Mouse (Mus musculus) C2C12 (cell line): ENCODE results near the gene Serpine2.

Experiments
- CEBPB ChIP-seq: IDR thresholded peaks from one replicate; pipeline ENCODE4 v1.6.1; 2011; ENCODE audit warnings: low read depth, mild to moderate bottlenecking, control low read depth, moderate library complexity
- CTCF ChIP-seq: IDR thresholded peaks from one replicate; pipeline ENCODE4 v1.5.1; 2011; ENCODE audit not compliant: control insufficient read depth, insufficient read depth, insufficient read length
- FOSL1 ChIP-seq: IDR thresholded peaks from one replicate; pipeline ENCODE4 v1.8.0; 2011; ENCODE audit warnings: mild to moderate bottlenecking, low read length; ENCODE audit not compliant: poor library complexity, insufficient read depth, severe bottlenecking
- MAX ChIP-seq: IDR thresholded peaks from one replicate; pipeline ENCODE4 v1.6.1; 2011; ENCODE audit warnings: mild to moderate bottlenecking, control low read depth
- MYOD1 ChIP-seq: IDR thresholded peaks from one replicate; pipeline ENCODE4 v1.6.1; 2011; ENCODE audit warnings: low read depth; ENCODE audit not compliant: control insufficient read depth, insufficient read length
- MYOG ChIP-seq: IDR thresholded peaks from one replicate; pipeline ENCODE4 v1.6.1; 2011; ENCODE audit not compliant: control insufficient read depth, insufficient read length; ENCODE audit errors: extremely low read depth
- USF1 ChIP-seq: IDR thresholded peaks from one replicate; pipeline ENCODE4 v1.6.1; 2011; ENCODE audit warnings: low read depth, mild to moderate bottlenecking, control low read depth, moderate library complexity

DNA sequence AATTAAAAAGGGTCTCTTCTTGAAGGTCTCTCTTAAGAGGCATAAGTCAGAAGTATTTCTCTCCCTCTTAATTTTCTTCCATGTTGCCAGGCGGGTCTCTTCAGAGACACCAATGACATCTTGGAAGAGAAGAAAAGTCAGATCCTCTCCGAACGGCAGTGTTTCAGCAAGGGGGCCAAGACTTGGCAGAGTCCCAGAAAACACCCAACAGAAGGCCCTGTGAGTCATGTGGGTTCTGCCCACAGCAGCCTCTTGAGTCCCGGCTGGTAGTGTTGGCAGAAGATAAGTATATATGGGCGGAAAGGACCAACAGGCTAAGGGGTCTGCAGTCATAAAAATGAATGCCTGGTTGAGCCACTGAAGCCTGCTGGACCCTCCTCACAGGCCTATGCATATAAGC lies 54.1 kb downstream of the Serpine2 start:
- TF ChIP-seq CEBPB = no peak
- no peak for TF ChIP-seq MYOD1
- TF ChIP-seq MAX = no peak
- no peak for TF ChIP-seq FOSL1
- TF ChIP-seq CTCF = no peak
- no peak for TF ChIP-seq MYOG
- TF ChIP-seq USF1 = no peak
